Mouse (Mus musculus): ENCODE measurements around the gene Stk4.
A peak's percentile ranks its signal among the peaks of the same experiment; 100 is the strongest.
"Not testable (repeated sequence)": the region's sequence is repeated elsewhere in the genome, so short reads cannot be mapped to it uniquely, and the experiment has no call there.

The Stk4 gene

GRCm38 (mm10) chr2:164070142-164070764 lies at the start of gene Stk4:
Gene Stk4, plus strand, starts transcription at chr2:164070322.
- no peak for DNase-seq (ENCODE audit: low spot score in 2 of 2)

- DNase-seq (ENCODE audit: low spot score in 2 of 2), result no peak
Measured at GRCm38 (mm10) chr2:164022104-164022503, 48.0 kb upstream of the Stk4 start.

GRCm38 (mm10) chr2:164025150-164025549 lies 45.0 kb upstream of the Stk4 start, which contains the start of gene Pabpc1l:
Gene Pabpc1l, plus strand, starts transcription at chr2:164025450.
- DNase-seq (ENCODE audit: low spot score in 2 of 2), result no peak

GRCm38 (mm10) chr2:164031147-164031546 lies 39.0 kb upstream of the Stk4 start:
- no peak for DNase-seq (ENCODE audit: low spot score in 2 of 2)

GRCm38 (mm10) chr2:164032973-164033372 lies 37.1 kb upstream of the Stk4 start:
- no peak for DNase-seq (ENCODE audit: low spot score in 2 of 2)

- DNase-seq (ENCODE audit: low spot score in 2 of 2), result no peak
Measured at GRCm38 (mm10) chr2:164036520-164037019, 33.6 kb upstream of the Stk4 start.

- DNase-seq (ENCODE audit: low spot score in 2 of 2), result no peak
Measured at GRCm38 (mm10) chr2:164038407-164039028, 31.6 kb upstream of the Stk4 start.

- DNase-seq (ENCODE audit: low spot score in 2 of 2), result no peak
Measured at GRCm38 (mm10) chr2:164040949-164041348, 29.2 kb upstream of the Stk4 start.

GRCm38 (mm10) chr2:164041523-164041922 lies 28.6 kb upstream of the Stk4 start:
- DNase-seq (ENCODE audit: low spot score in 2 of 2), result no peak

- DNase-seq (ENCODE audit: low spot score in 2 of 2), result no peak
Measured at GRCm38 (mm10) chr2:164047197-164047690, 22.9 kb upstream of the Stk4 start.

- no peak for DNase-seq (ENCODE audit: low spot score in 2 of 2)
Measured at GRCm38 (mm10) chr2:164053767-164054166, 16.4 kb upstream of the Stk4 start.

- DNase-seq (ENCODE audit: low spot score in 2 of 2), result no peak
Measured at GRCm38 (mm10) chr2:164054671-164055070, 15.5 kb upstream of the Stk4 start.

GRCm38 (mm10) chr2:164059634-164060235 lies 10.4 kb upstream of the Stk4 start:
- DNase-seq (ENCODE audit: low spot score in 2 of 2), result no peak

GRCm38 (mm10) chr2:164070765-164071436 lies 779 bp downstream of the Stk4 start, which contains the start of gene Tomm34:
Gene Tomm34, minus strand, starts transcription at chr2:164071169.
- peak; percentile 65 to 90 for DNase-seq (ENCODE audit: low spot score in 2 of 2)

- DNase-seq (ENCODE audit: low spot score in 2 of 2), result not testable (repeated sequence)
Measured at GRCm38 (mm10) chr2:164071437-164071820, 1.3 kb downstream of the Stk4 start.

- no peak for DNase-seq (ENCODE audit: low spot score in 2 of 2)
Measured at GRCm38 (mm10) chr2:164072109-164072508, 2.0 kb downstream of the Stk4 start.

GRCm38 (mm10) chr2:164073120-164073519 lies 3.0 kb downstream of the Stk4 start:
- no peak for DNase-seq (ENCODE audit: low spot score in 2 of 2)

GRCm38 (mm10) chr2:164073918-164074578 lies 3.9 kb downstream of the Stk4 start:
- peak; percentile 91 to 98 for DNase-seq (ENCODE audit: low spot score in 2 of 2)

- DNase-seq (ENCODE audit: low spot score in 2 of 2), result no peak
Measured at GRCm38 (mm10) chr2:164075088-164075487, 5.0 kb downstream of the Stk4 start.

- no peak for DNase-seq (ENCODE audit: low spot score in 2 of 2)
Measured at GRCm38 (mm10) chr2:164076874-164077425, 6.8 kb downstream of the Stk4 start.

- no peak for DNase-seq (ENCODE audit: low spot score in 2 of 2)
Measured at GRCm38 (mm10) chr2:164077875-164078274, 7.8 kb downstream of the Stk4 start.
